Mouse (Mus musculus) heart, adult 2 months (tissue): ENCODE measurements at regions not wholly inside any gene's neighbourhood (a gene's known extent, or its start where the extent isn't known, plus 50 kb on each side); places are given as distances from the start of the nearest gene placed in this dataset.
A peak's percentile ranks its signal among the peaks of the same experiment; 100 is the strongest.

Experiments
- DNase-seq, 2 experiments: peaks; one replicate each; pipeline ENCODE4 v3.0.0; 2021
- H3K27ac ChIP-seq: fragments of 200-600 bp; 2 replicates; pipeline ENCODE4 v1.8.1; 2022
- H3K27me3 ChIP-seq: fragments of 200-500 bp; 2 replicates; pipeline ENCODE4 v1.6.1; 2012; ENCODE audit warnings: mild to moderate bottlenecking, low read length, inconsistent platforms, mixed read lengths; ENCODE audit not compliant: control insufficient read depth, insufficient read depth
- H3K36me3 ChIP-seq: fragments of 200-500 bp; 2 replicates; pipeline ENCODE4 v1.6.1; 2012; ENCODE audit warnings: low read length, inconsistent platforms; ENCODE audit not compliant: control insufficient read depth, insufficient read depth
- H3K4me1 ChIP-seq: fragments of 200-500 bp; 2 replicates; pipeline ENCODE4 v1.6.1; 2011; ENCODE audit warnings: low read length; ENCODE audit not compliant: control insufficient read depth, insufficient read depth
- H3K4me3 ChIP-seq: fragments of 200-600 bp; 2 replicates; pipeline ENCODE4 v1.8.1; 2022
- H3K79me2 ChIP-seq: fragments of 200-500 bp; replicated peaks from 2 replicates; pipeline ENCODE4 v1.6.1; 2012; ENCODE audit warnings: mild to moderate bottlenecking, inconsistent platforms, low read length, moderate library complexity, mixed read lengths; ENCODE audit not compliant: control insufficient read depth, insufficient read depth
- H3K9ac ChIP-seq: fragments of 200-500 bp; 2 replicates; pipeline ENCODE4 v1.6.1; 2012; ENCODE audit warnings: low read depth, mild to moderate bottlenecking, control low read depth, inconsistent platforms, low read length, mixed read lengths
- CTCF ChIP-seq: fragments of 200-600 bp; IDR thresholded peaks from 2 replicates; pipeline ENCODE4 v1.8.1; 2022; ENCODE audit warnings: antibody characterized with exemption, mild to moderate bottlenecking, moderate library complexity
- EP300 ChIP-seq: fragments of 200-500 bp; IDR thresholded peaks from 2 replicates; pipeline ENCODE4 v1.6.1; 2011; ENCODE audit warnings: low read depth, low read length, control low read depth; ENCODE audit not compliant: insufficient read depth
- POLR2A ChIP-seq: fragments of 200-500 bp; IDR thresholded peaks from 2 replicates; pipeline ENCODE4 v1.6.1; 2011; ENCODE audit warnings: mild to moderate bottlenecking, low read depth, low read length, control low read depth; ENCODE audit not compliant: insufficient read depth
- WGBS: fragments of 180-500 bp; shearing (Covaris S2); methylation state at CpG from one replicate; pipeline ENCODE4 v1.1.7; 2018; 5-methylcytosine and 5-hydroxymethylcytosine counted together
- intact Hi-C: fragments of 180-260 bp; cut with DNase I; formaldehyde crosslinking; loops from one replicate; pipeline ENCODE4 v1.15.1; 2025

DNA sequence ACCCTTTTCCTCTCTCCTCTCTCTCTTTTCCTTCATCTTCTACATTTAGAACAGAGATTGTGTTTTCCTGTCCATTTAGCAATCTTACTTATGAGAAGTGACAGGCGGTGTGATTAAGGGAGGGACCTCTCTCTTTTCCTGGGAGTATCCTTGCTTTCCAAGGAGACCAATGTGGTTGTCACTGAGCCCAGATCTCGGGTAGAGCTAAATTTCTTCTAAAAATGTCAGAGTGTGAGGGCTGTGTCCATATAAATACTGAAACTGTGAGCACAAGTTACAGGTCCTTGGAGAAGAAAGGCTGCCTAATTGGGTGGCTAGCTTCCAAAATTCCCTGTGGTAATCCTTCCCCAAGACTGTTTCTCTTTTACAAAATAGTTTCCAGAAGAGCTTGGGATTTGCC is 166.4 kb upstream of the Arhgap20 start:
- no peak overlapping the region for H3K9ac ChIP-seq
- H3K79me2 ChIP-seq = no peaks in the 10 kb centered on the region
- H3K27ac ChIP-seq = no peak overlapping the region
- no peaks in the 10 kb centered on the region for H3K27me3 ChIP-seq
- 43% methylated on average over 2 of the region's 2 CpGs for WGBS
- TF ChIP-seq EP300 = no peak
- TF ChIP-seq CTCF = no peak
- TF ChIP-seq POLR2A = no peak
- no peak for DNase-seq
- H3K4me3 ChIP-seq = no peak overlapping the region
- H3K36me3 ChIP-seq = no peaks in the 10 kb centered on the region
- intact Hi-C loops = no loop called here
- H3K4me1 ChIP-seq = no peaks in the 10 kb centered on the region

- H3K4me3 ChIP-seq = no peak overlapping the region
- no peaks in the 10 kb centered on the region for H3K36me3 ChIP-seq
- intact Hi-C loops = no loop called here
- DNase-seq = no peak
- TF ChIP-seq EP300 (no peak), CTCF (no peak), POLR2A (no peak)
- H3K9ac ChIP-seq = no peak overlapping the region
- no peaks in the 10 kb centered on the region for H3K4me1 ChIP-seq
- 56% methylated on average over 1 of the region's 1 CpGs for WGBS
- no peaks in the 10 kb centered on the region for H3K79me2 ChIP-seq
- no peak overlapping the region for H3K27ac ChIP-seq
- no peaks in the 10 kb centered on the region for H3K27me3 ChIP-seq
Observed at GRCm38 (mm10) chr9:51608158-51608557, 157.0 kb upstream of the Arhgap20 start.

- H3K36me3 ChIP-seq = no peaks in the 10 kb centered on the region
- H3K79me2 ChIP-seq = no peaks in the 10 kb centered on the region
- no peak for DNase-seq
- no peaks in the 10 kb centered on the region for H3K4me1 ChIP-seq
- 80% methylated on average over 6 of the region's 6 CpGs for WGBS
- no peak overlapping the region for H3K4me3 ChIP-seq
- no peak overlapping the region for H3K27ac ChIP-seq
- TF ChIP-seq EP300 = no peak
- no peak for TF ChIP-seq POLR2A
- no peak for TF ChIP-seq CTCF
- intact Hi-C loops = no loop called here
- no peak overlapping the region for H3K9ac ChIP-seq
- H3K27me3 ChIP-seq = no peaks in the 10 kb centered on the region
Observed at GRCm38 (mm10) chr9:51608697-51609456, 156.3 kb upstream of the Arhgap20 start.

- no peaks in the 10 kb centered on the region for H3K36me3 ChIP-seq
- TF ChIP-seq CTCF (no peak), POLR2A (no peak)
- no peak overlapping the region for H3K4me3 ChIP-seq
- H3K9ac ChIP-seq = no peak overlapping the region
- H3K4me1 ChIP-seq = no peaks in the 10 kb centered on the region
- no peaks in the 10 kb centered on the region for H3K79me2 ChIP-seq
- intact Hi-C loops = no loop called here
- no peak for DNase-seq
- 79% methylated on average over 4 of the region's 4 CpGs for WGBS
- H3K27ac ChIP-seq = no peak overlapping the region
- H3K27me3 ChIP-seq = no peaks in the 10 kb centered on the region
Observed at GRCm38 (mm10) chr9:51626156-51626555, 139.0 kb upstream of the Arhgap20 start.

GRCm38 (mm10) chr9:51636097-51636496 is 129.0 kb upstream of the Arhgap20 start:
- no peak for TF ChIP-seq EP300
- TF ChIP-seq POLR2A = no peak
- TF ChIP-seq CTCF = no peak
- intact Hi-C loops = loop anchor here (10.0 kb wide), 1 partner anchor 129 kb away; the partner anchor contains the start of gene Arhgap20
- WGBS = 87% methylated on average over 2 of the region's 2 CpGs

DNA sequence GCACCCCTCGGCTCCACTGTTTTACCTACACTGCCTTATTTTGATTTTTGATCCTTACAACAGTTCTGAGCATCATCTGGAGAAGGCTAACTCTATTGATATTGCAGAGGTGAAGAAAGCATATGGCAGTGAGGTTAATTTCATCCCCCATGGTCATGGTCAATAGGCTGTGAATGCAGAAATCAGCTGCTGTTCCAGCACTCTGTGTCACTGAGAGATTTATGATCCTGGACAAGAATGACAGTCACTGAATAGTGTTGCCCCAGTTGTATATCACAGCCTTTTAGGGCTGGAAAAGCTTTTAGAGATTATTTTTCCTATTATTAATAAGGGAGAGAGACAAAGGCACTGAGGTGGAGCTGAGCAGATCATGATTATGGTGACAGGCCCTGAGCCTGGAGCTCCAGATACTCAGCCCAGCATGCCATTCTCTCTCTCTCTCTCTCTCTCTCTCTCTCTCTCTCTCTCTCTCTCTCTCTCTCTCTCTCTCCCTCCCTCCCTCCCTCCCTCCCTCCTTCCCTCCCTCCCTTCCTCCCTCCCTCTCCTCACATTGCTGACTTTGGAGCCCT is 128.5 kb upstream of the Arhgap20 start:
- H3K36me3 ChIP-seq = peaks cover 4% of the 10 kb centered on the region
- no peak for TF ChIP-seq EP300
- no peak for TF ChIP-seq POLR2A
- TF ChIP-seq CTCF = no peak
- no peaks in the 10 kb centered on the region for H3K79me2 ChIP-seq
- no peak for DNase-seq
- peaks cover 4% of the 10 kb centered on the region; the same call in 1 of the 2 replicates for H3K4me1 ChIP-seq
- no peak overlapping the region for H3K4me3 ChIP-seq
- no peak overlapping the region for H3K9ac ChIP-seq
- H3K27me3 ChIP-seq = no peaks in the 10 kb centered on the region
- intact Hi-C loops = loop anchor here (10.0 kb wide), 1 partner anchor 128 kb away; the partner anchor contains the start of gene Arhgap20
- peak overlapping the region; percentile 32; the same call in 1 of the 2 replicates for H3K27ac ChIP-seq
- WGBS = 77% methylated on average over 1 of the region's 1 CpGs

More at GRCm38 (mm10) chr9:51636097-51636496, 129.0 kb upstream of the Arhgap20 start:
- no peaks in the 10 kb centered on the region for H3K79me2 ChIP-seq
- no peak overlapping the region for H3K27ac ChIP-seq
- DNase-seq = no peak
- H3K27me3 ChIP-seq = no peaks in the 10 kb centered on the region
- peaks cover 2% of the 10 kb centered on the region; the same call in 1 of the 2 replicates for H3K4me1 ChIP-seq
- H3K9ac ChIP-seq = no peak overlapping the region
- peaks cover 4% of the 10 kb centered on the region for H3K36me3 ChIP-seq
- H3K4me3 ChIP-seq = no peak overlapping the region
